Mouse (Mus musculus) brown adipose tissue, adult 24 weeks (tissue): ENCODE results near the gene Slc6a8. TPM values are rescaled to one million over a fixed set of nuclear protein-coding genes. Genes with fewer than 3 reads are reported as not detected.

Experiments
- H3K27ac ChIP-seq: fragments of 200-500 bp; replicated peaks from 2 replicates; pipeline ENCODE4 v1.5.1; 2012; ENCODE audit warnings: low read depth, mild to moderate bottlenecking, low read length
- H3K4me1 ChIP-seq: fragments of 200-500 bp; 2 replicates; pipeline ENCODE4 v1.6.1; 2012; ENCODE audit warnings: low read length, mixed read lengths; ENCODE audit not compliant: control insufficient read depth, insufficient read depth, insufficient read length
- H3K4me3 ChIP-seq: fragments of 200-500 bp; 2 replicates; pipeline ENCODE4 v1.5.1; 2012; ENCODE audit warnings: low read depth, mild to moderate bottlenecking, low read length, moderate library complexity; ENCODE audit not compliant: insufficient read depth
- polyA plus RNA-seq: library from polyadenylated mRNA; stranded (reverse); fragments of >200 nt; gene quantifications from 2 replicates; pipeline ENCODE4 v1.2.4, GENCODE M21; 2012; ENCODE audit not compliant: missing spikeins, insufficient read depth, insufficient read length

Slc6a8 gene
- polyA plus RNA-seq, 1 experiment: 15.8 TPM

DNA sequence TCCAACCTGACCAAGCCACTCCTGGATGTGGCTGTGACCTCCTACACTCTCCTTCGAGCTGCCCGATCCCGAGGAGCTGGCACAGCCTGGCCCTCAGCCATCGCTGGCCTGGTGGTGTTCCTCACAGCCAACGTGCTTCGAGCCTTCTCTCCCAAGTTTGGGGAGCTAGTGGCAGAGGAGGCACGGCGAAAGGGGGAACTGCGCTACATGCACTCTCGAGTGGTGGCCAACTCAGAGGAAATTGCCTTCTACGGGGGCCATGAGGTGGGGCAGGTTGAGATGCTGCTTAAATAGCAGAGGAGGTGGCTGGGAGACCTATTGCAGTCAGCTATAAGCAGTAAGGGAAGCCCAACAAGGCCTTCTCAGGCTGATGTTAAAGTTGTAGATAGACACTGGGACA is 44.7 kb downstream of the Slc6a8 start:
- Histone ChIP-seq H3K4me3 (peak overlapping the region; percentile 60), H3K27ac (peak overlapping the region; percentile 73), H3K4me1 (peaks cover 8% of the 10 kb centered on the region)

DNA sequence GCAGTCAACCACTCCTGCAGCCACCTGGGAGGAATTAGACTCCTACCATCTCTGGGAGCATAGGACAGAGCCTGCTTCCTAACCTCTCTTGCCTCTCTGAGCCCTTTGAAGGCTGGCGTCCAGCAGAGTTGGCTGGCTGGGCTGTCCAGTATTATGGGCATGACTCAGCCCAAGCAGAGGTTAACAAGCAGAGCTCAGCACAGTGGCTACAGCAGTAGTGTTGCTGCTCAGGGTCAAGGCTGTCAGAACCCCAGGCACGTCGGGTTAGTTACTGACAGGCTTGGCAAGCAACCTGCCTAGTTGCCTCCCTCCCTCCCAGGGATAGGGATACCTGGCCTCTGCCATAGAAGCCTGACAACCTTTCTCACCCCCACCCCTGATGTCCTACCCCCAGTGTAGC is 45.3 kb downstream of the Slc6a8 start:
- peak overlapping the region; percentile 60 for H3K4me3 ChIP-seq
- H3K4me1 ChIP-seq: peaks cover 8% of the 10 kb centered on the region
- H3K27ac ChIP-seq: peak overlapping the region; percentile 73

DNA sequence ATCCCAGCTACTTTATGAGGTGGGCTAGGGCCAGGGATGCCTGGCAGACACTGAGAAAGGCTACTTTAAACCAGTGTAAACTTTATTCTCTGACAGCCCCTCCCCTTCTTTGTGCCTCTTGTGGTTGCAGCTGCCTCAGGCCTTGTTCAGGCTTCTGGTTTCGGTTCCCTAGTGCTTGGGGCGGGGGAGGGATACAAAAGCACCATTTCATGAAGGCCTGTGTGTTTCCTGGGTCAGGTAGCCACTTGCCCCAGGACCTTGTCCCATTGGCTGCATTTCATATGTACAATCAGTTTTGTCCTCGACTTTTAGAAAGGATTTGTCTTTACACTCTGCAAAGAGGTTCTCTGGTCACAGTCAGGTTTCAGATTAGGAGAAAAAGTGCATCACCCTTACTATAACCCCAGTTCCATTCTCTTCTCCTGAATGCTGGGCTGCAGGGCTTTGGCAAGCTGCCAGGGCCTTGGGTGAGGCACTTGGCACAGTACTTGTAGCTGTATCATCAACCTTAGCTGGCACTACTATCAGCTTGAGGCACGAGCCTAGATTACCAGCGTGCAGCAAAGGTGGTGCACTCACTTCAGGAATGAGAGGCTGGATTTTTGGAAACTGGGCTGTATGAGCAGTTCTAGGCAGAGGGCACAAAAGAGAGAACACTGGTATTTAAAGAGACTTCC is 45.9 kb downstream of the Slc6a8 start:
- peak overlapping the region; percentile 60 for H3K4me3 ChIP-seq
- H3K27ac ChIP-seq: peak overlapping the region; percentile 73
- H3K4me1 ChIP-seq: peaks cover 8% of the 10 kb centered on the region

DNA sequence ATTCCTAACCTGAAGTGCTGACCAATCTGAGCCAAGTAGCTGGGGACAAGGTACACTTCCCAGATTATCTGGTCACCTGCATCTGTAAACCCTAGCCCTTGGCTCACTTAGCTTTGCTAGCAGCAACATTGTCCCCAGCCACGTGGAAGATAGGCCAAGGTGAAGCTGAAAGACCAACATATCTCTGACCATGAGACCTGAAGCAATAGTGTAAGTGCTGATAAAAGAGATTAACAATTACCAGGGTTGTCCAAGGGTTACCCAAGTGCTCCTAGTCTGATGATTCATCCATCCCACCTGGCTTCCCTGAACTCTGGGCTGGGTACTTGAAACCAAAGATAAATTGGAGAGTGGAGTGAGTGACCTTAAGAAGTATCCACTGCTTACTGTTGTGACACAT is 58.0 kb downstream of the Slc6a8 start:
- no peak overlapping the region for H3K27ac ChIP-seq
- H3K4me1 ChIP-seq: no peaks in the 10 kb centered on the region
- H3K4me3 ChIP-seq: no peak overlapping the region

Other genes starting within 250 kb of the Slc6a8 start
- not detected in 2 replicates for gene Trex2, start 237.8 kb upstream of the Slc6a8 start, polyA plus RNA-seq
- 9.6 and 14.9 TPM in 2 replicates for gene Haus7, start 214.1 kb upstream of the Slc6a8 start, polyA plus RNA-seq
- 67.1 and 108 TPM in 2 replicates for gene Bgn, start 189.5 kb upstream of the Slc6a8 start, polyA plus RNA-seq
- not detected in 2 replicates for gene Atp2b3, start 170.1 kb upstream of the Slc6a8 start, polyA plus RNA-seq
- not detected in 2 replicates for gene Dusp9, start 33.7 kb upstream of the Slc6a8 start, polyA plus RNA-seq
- gene Pnck, start 13.0 kb upstream of the Slc6a8 start, polyA plus RNA-seq: 1.2 and 1.8 TPM in 2 replicates
- 350 and 381 TPM in 2 replicates for gene Bcap31, start 43.0 kb downstream of the Slc6a8 start, polyA plus RNA-seq
- gene Abcd1, start 43.4 kb downstream of the Slc6a8 start, polyA plus RNA-seq: 12.6 and 22.7 TPM in 2 replicates
- gene Plxnb3, start 83.9 kb downstream of the Slc6a8 start, polyA plus RNA-seq: 0.33 and 0.55 TPM in 2 replicates
- 0.71 TPM in 1 of 2 replicates, not detected in the other for gene Srpk3, start 101.3 kb downstream of the Slc6a8 start, polyA plus RNA-seq
- 1,669 and 1,851 TPM in 2 replicates for gene Idh3g, start 113.7 kb downstream of the Slc6a8 start, polyA plus RNA-seq
- gene Ssr4, start 113.9 kb downstream of the Slc6a8 start, polyA plus RNA-seq: 189 and 210 TPM in 2 replicates
- 0.36 and 0.58 TPM in 2 replicates for gene Pdzd4, start 151.8 kb downstream of the Slc6a8 start, polyA plus RNA-seq
- not detected in 2 replicates for gene Avpr2, start 219.0 kb downstream of the Slc6a8 start, polyA plus RNA-seq
- 2.2 and 2.3 TPM in 2 replicates for gene L1cam, start 223.0 kb downstream of the Slc6a8 start, polyA plus RNA-seq
- 0.59 and 1.9 TPM in 2 replicates for gene Arhgap4, start 248.7 kb downstream of the Slc6a8 start, polyA plus RNA-seq
- gene Naa10, start 248.8 kb downstream of the Slc6a8 start, polyA plus RNA-seq: 90.3 and 104 TPM in 2 replicates